Mouse (Mus musculus) ES-E14 (cell line): ENCODE data around the gene Hdac7.

Experiments
- CHD2 ChIP-seq: IDR thresholded peaks from 2 replicates; pipeline ENCODE4 v1.6.1; 2014; ENCODE audit warnings: mild to moderate bottlenecking, low read depth, low read length, inconsistent platforms
- HCFC1 ChIP-seq: IDR thresholded peaks from 2 replicates; pipeline ENCODE4 v1.6.1; 2012; ENCODE audit warnings: low read length, inconsistent platforms, borderline replicate concordance; ENCODE audit not compliant: insufficient read depth
- MAFK ChIP-seq: IDR thresholded peaks from 2 replicates; pipeline ENCODE4 v1.6.1; 2014; ENCODE audit warnings: mild to moderate bottlenecking, low read depth, low read length, inconsistent platforms; ENCODE audit not compliant: insufficient read depth
- ZC3H11A ChIP-seq: IDR thresholded peaks from 2 replicates; pipeline ENCODE4 v1.6.1; 2012; ENCODE audit warnings: low read depth, mild to moderate bottlenecking, inconsistent platforms, low read length, borderline replicate concordance

GRCm38 (mm10) chr15:97744930-97745329, 99.4 kb downstream of the Hdac7 start:
- TF ChIP-seq MAFK (no peak), CHD2 (no peak), HCFC1 (no peak), ZC3H11A (no peak)
